Mouse (Mus musculus): ENCODE measurements around the gene Siglece. TPM values are rescaled to one million over a fixed set of nuclear protein-coding genes. Genes with fewer than 3 reads are reported as not detected.
"Not testable (repeated sequence)": the region's sequence is repeated elsewhere in the genome, so short reads cannot be mapped to it uniquely, and the experiment has no call there.

Gene Siglece
- polyA plus RNA-seq, 1 experiment, result 24.2 TPM

DNA sequence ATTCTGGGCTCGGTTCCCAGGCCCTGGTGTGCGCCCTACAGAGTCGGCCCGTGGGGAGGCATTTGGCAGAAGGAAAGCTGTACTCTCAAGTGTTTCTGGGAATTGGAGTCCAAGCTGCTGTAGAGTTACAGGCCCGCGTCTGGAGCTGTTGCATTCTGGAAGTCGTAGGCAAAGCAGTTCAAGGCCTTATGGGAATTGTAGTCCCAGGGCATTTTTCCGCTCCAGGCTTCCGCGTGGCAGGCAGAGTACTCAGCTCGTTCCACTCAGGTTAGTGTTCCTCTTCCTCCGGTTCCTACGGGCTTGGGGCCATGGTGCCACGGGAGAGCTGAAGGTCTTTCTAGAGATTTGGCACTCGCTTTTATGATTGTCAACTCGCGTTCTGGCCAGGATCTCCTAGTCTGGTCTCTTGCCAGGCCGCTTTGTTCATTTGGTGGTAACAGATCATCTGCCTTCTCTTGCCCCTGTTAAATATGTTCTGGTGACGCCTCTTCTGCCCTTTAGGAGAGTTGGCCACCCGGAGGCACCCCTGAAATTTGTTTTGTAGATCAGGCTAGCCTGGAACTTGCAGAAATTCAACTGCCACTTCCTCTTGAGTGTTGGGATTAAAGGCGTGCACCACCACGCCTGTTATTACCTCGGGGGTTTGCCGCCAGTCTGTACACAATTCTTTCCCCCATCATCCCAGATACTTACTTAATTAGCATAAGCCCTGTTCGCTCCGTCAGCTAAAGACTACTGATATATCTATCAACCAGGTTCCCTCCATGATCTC lies 12.0 kb upstream of the Siglece start, which contains the start of gene Ctu1:
TSS of gene Ctu1 (plus strand) at position 208 of the 772 bp plus-strand sequence.
- Histone ChIP-seq H3K4me3 (replicated peaks; ENCODE audit: control insufficient read depth, low read depth, low read length) (peak within 1 kb of the TSS; percentile 89), H3K27ac (ENCODE audit: control insufficient read depth, insufficient read depth, low read depth, low read length, poor library complexity) (peak within 1 kb of the TSS; percentile 42; the same call in 1 of the 2 replicates), H3K4me1 (ENCODE audit: control insufficient read depth, insufficient read depth, low read length) (peaks cover 1% of the 10 kb centered on the region; the same call in 1 of the 2 replicates)
- TF ChIP-seq POLR2A (IDR thresholded peaks at IDR 0.05; ENCODE audit: borderline replicate concordance, control insufficient read depth, low read depth, low read length), result peak; percentile 51; the same call in 1 of the 2 replicates
- no peak for TF ChIP-seq CTCF (IDR thresholded peaks at IDR 0.05; ENCODE audit: control insufficient read depth, insufficient read depth, low read length)
- WGBS, result under 1% methylated on average over 26 of the region's 26 CpGs

DNA sequence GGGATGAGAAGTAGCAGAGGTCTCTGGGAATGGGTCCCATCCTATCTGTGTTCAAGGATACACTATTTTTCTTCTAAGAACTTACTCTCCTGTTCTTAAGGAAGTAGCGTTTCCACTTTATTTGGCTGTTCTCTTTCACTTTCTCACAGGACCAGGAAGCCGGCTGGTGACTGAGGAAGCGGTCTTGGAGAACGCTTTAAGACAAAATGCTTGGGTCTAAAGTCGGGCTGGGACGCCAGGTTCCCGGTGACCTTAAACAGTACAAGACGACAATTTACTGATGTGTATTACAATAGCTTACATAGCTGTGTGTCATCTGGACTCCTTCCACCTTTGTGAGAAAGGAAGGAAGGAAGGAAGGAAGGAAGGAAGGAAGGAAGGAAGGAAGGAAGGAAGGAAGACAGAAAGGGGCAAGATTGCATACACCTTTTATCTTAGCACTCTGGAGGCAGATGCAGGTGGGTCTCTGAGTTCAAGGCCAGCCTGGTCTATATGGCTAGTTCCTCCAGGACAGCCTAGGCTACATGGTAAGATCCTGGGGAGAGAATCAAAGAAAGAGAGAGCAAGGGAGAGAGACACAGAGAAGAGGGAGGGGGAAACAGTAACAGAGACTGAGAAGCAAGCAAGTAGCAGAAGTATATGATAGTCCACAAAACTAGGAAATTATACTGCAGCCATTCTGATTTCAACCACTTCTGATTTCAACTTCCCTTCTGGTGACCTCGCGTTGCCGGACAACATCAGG lies 11.3 kb upstream of the Siglece start:
- 56% methylated on average over 11 of the region's 11 CpGs for WGBS
- Histone ChIP-seq H3K4me3 (replicated peaks; ENCODE audit: control insufficient read depth, low read depth, low read length) (peak overlapping the region; percentile 61), H3K4me1 (ENCODE audit: control insufficient read depth, insufficient read depth, low read length) (peaks cover 4% of the 10 kb centered on the region), H3K27ac (ENCODE audit: control insufficient read depth, insufficient read depth, low read depth, low read length, poor library complexity) (peak overlapping the region; percentile 42; the same call in 1 of the 2 replicates)
- no peak for TF ChIP-seq POLR2A (IDR thresholded peaks at IDR 0.05; ENCODE audit: borderline replicate concordance, control insufficient read depth, low read depth, low read length)
- no peak for TF ChIP-seq CTCF (IDR thresholded peaks at IDR 0.05; ENCODE audit: control insufficient read depth, insufficient read depth, low read length)

DNA sequence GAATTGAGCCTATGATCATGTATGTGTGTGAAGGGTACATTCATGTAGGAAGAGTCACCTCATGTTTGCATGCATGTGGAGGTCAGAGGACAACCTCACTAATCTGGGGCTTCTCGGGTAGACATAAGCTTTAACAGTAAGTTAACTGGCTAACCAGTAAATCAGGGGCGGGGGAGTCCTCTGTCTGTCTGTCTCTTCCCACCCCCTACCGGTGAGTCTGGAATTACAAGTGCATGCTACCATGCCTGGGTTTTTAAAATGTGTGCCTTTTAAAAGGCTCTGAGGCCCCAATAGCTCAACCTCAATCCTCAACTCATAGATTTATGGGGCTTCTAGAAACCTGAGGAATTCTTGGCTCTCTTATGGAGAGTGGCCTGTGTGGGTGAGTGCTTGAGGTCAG lies 8.6 kb upstream of the Siglece start:
- H3K4me3 ChIP-seq (replicated peaks; ENCODE audit: control insufficient read depth, low read depth, low read length), result no peak overlapping the region
- TF ChIP-seq CTCF (IDR thresholded peaks at IDR 0.05; ENCODE audit: control insufficient read depth, insufficient read depth, low read length) (peak; percentile 54), POLR2A (IDR thresholded peaks at IDR 0.05; ENCODE audit: borderline replicate concordance, control insufficient read depth, low read depth, low read length) (no peak)
- peaks cover 10% of the 10 kb centered on the region for H3K4me1 ChIP-seq (ENCODE audit: control insufficient read depth, insufficient read depth, low read length)
- WGBS, result 9% methylated on average over 3 of the region's 3 CpGs
- H3K27ac ChIP-seq (ENCODE audit: control insufficient read depth, insufficient read depth, low read depth, low read length, poor library complexity), result no peak overlapping the region

DNA sequence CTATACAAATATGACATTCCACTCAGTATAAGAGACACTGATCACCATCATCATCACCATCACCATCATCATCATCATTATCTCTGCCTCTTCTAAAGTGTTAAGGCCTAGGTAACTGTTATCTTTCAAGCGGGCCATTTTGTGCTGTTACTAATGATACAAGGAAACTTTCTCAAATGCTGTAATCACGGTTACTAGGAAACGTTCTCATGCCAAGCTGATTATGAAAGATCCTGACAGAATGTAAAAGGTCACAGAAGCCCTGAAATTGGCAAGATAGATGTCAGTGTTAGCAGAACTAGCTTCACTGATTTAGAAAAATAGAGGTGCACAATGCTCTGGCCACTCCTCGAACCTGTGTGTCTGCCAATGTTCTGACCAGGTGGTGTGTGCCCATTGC lies 7.3 kb upstream of the Siglece start:
- WGBS, result 47% methylated on average over 4 of the region's 4 CpGs
- H3K4me1 ChIP-seq (ENCODE audit: control insufficient read depth, insufficient read depth, low read length); H3K4me3 ChIP-seq (replicated peaks; ENCODE audit: control insufficient read depth, low read depth, low read length); H3K27ac ChIP-seq (ENCODE audit: control insufficient read depth, insufficient read depth, low read depth, low read length, poor library complexity): not testable (repeated sequence)

DNA sequence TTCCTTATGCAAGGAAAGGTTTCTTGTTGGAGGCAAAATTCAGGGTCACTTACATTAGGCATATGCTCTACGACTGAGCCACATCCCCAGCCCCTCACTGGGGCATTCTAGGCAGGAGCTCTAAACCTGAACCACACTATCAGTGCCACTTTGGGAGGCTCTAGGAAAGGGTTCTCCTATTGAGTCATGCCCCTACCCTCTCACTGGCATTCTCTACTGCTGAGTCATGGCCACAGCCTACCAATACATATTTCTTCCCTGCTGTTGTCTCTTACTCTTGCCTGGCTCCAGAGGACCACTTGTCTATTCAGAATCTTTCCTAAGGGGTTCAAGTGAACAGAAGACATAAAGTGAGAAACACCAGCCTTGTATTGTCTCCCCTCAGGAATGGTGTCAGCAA lies 2.8 kb upstream of the Siglece start:
- Histone ChIP-seq H3K27ac (ENCODE audit: control insufficient read depth, insufficient read depth, low read depth, low read length, poor library complexity) (no peak overlapping the region; the same call in 1 of the 2 replicates), H3K4me3 (replicated peaks; ENCODE audit: control insufficient read depth, low read depth, low read length) (no peak overlapping the region), H3K4me1 (ENCODE audit: control insufficient read depth, insufficient read depth, low read length) (peaks cover 8% of the 10 kb centered on the region)
- no peak for TF ChIP-seq POLR2A (IDR thresholded peaks at IDR 0.05; ENCODE audit: borderline replicate concordance, control insufficient read depth, low read depth, low read length)
- TF ChIP-seq CTCF (IDR thresholded peaks at IDR 0.05; ENCODE audit: control insufficient read depth, insufficient read depth, low read length), result no peak
- 67% methylated on average over 1 of the region's 1 CpGs for WGBS

DNA sequence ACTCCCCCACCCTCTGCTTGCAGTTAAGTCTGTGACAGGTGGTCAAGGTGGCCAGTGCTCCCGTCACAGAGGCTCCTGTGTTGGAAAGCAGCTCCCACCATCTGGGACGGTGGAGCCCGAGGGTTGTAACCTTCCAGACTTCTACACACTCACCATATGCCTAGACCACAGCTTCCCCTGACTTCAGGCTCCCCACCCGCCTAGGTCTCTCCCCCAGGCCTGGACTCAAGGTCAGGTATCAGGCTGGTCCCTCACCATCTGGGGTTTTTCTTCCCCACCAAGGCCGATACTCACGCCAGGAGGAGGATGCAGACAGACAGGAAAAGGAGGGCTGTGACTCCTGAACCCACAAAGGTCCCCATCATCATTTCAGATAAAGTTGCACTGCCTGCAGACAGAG lies 3.7 kb downstream of the Siglece start:
- no peak for TF ChIP-seq POLR2A (IDR thresholded peaks at IDR 0.05; ENCODE audit: borderline replicate concordance, control insufficient read depth, low read depth, low read length)
- Histone ChIP-seq H3K4me1 (ENCODE audit: control insufficient read depth, insufficient read depth, low read length) (peaks cover 5% of the 10 kb centered on the region; the same call in 1 of the 2 replicates), H3K4me3 (replicated peaks; ENCODE audit: control insufficient read depth, low read depth, low read length) (peak overlapping the region; percentile 60), H3K27ac (ENCODE audit: control insufficient read depth, insufficient read depth, low read depth, low read length, poor library complexity) (peak overlapping the region; percentile 77)
- WGBS, result 6% methylated on average over 6 of the region's 6 CpGs

DNA sequence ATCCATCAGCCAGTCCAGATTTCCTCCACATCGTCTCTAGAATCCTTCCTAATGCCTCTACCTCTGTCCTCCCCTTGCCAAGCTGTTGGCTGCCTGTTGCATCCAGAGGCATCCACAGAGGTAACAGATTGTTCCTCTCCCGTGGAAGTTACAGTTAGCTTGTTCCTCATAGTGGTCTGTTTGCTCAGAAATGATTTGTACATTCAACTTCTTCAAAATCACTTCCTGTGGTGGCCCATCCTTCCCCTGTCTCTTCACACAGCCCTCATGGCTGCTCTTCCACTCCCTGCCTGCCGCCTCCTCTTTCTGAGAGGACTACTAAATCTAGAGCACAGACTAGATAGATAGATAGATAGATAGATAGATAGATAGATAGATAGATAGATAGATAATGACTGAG lies 5.4 kb downstream of the Siglece start:
- peaks cover 5% of the 10 kb centered on the region; the same call in 1 of the 2 replicates for H3K4me1 ChIP-seq (ENCODE audit: control insufficient read depth, insufficient read depth, low read length)
- 7% methylated on average over 3 of the region's 3 CpGs for WGBS
- peak overlapping the region; percentile 60 for H3K27ac ChIP-seq (ENCODE audit: control insufficient read depth, insufficient read depth, low read depth, low read length, poor library complexity)
- TF ChIP-seq CTCF (IDR thresholded peaks at IDR 0.05; ENCODE audit: control insufficient read depth, insufficient read depth, low read length), result no peak
- no peak for TF ChIP-seq POLR2A (IDR thresholded peaks at IDR 0.05; ENCODE audit: borderline replicate concordance, control insufficient read depth, low read depth, low read length)
- H3K4me3 ChIP-seq (replicated peaks; ENCODE audit: control insufficient read depth, low read depth, low read length), result peak overlapping the region; percentile 52

DNA sequence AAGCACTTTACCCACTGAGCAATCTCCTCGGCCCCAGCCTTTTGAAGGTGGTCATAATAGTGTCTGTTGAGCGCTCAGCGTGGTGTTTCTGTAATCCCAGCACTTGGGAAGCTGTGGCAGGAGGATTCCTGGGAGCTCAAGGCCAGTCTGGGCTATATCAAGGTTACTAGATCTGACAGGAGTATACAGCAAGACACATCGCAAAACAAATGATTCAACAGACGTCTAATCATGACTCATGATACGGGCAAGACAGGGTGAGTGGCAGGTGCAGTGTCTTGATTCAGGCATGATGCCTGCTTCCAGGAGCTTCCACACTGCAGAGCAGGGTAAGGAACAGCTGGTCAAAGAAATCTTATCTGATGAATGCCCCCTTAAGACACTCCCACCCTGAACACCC lies 7.3 kb downstream of the Siglece start:
- Histone ChIP-seq H3K27ac (ENCODE audit: control insufficient read depth, insufficient read depth, low read depth, low read length, poor library complexity) (no peak overlapping the region), H3K4me1 (ENCODE audit: control insufficient read depth, insufficient read depth, low read length) (peaks cover 5% of the 10 kb centered on the region; the same call in 1 of the 2 replicates), H3K4me3 (replicated peaks; ENCODE audit: control insufficient read depth, low read depth, low read length) (no peak overlapping the region)
- 88% methylated on average over 6 of the region's 6 CpGs for WGBS
- no peak for TF ChIP-seq POLR2A (IDR thresholded peaks at IDR 0.05; ENCODE audit: borderline replicate concordance, control insufficient read depth, low read depth, low read length)
- no peak for TF ChIP-seq CTCF (IDR thresholded peaks at IDR 0.05; ENCODE audit: control insufficient read depth, insufficient read depth, low read length)
